Mouse (Mus musculus) neural tube, embryonic 14.5 days (tissue): ENCODE measurements around the gene Zfp583. TPM values are rescaled to one million over a fixed set of nuclear protein-coding genes. Genes with fewer than 3 reads are reported as not detected.
A peak's percentile ranks its signal among the peaks of the same experiment; 100 is the strongest.

Experiments
- ATAC-seq: fragments of 200-750 bp; cut with Nextera tagmentation; 2 replicates; pipeline ENCODE4 v1.8.0; 2017; ENCODE audit warnings: low read depth, mild to moderate bottlenecking, moderate TSS enrichment, moderate library complexity
- H3K27ac ChIP-seq: fragments of 300-500 bp; sonication (generic); 2 replicates; pipeline ENCODE4 v1.5.1; 2014; ENCODE audit warnings: low read depth, mild to moderate bottlenecking, control low read depth, low read length, moderate library complexity, mixed read lengths
- H3K27me3 ChIP-seq: fragments of 300-500 bp; sonication (generic); 2 replicates; pipeline ENCODE4 v1.6.1; 2014; ENCODE audit warnings: low read length; ENCODE audit not compliant: control insufficient read depth, insufficient read depth
- H3K36me3 ChIP-seq: fragments of 300-500 bp; sonication (generic); 2 replicates; pipeline ENCODE4 v1.6.1; 2014; ENCODE audit warnings: low read length, mixed read lengths; ENCODE audit not compliant: control insufficient read depth, insufficient read depth
- H3K4me1 ChIP-seq: fragments of 300-500 bp; sonication (generic); 2 replicates; pipeline ENCODE4 v1.6.1; 2014; ENCODE audit warnings: low read length; ENCODE audit not compliant: control insufficient read depth, insufficient read depth
- H3K4me2 ChIP-seq: fragments of 300-500 bp; sonication (generic); 2 replicates; pipeline ENCODE4 v1.6.1; 2014; ENCODE audit warnings: mild to moderate bottlenecking, low read depth, low read length, control low read depth
- H3K4me3 ChIP-seq: fragments of 300-500 bp; sonication (generic); 2 replicates; pipeline ENCODE4 v1.5.1; 2014; ENCODE audit warnings: low read depth, low read length, control low read depth, mixed read lengths
- H3K9ac ChIP-seq: fragments of 300-500 bp; sonication (generic); replicated peaks from 2 replicates; pipeline ENCODE4 v1.6.1; 2014; ENCODE audit warnings: low read depth, mild to moderate bottlenecking, control low read depth, low read length, mixed read lengths
- H3K9me3 ChIP-seq: fragments of 300-500 bp; sonication (generic); 2 replicates; pipeline ENCODE4 v1.6.1; 2016; ENCODE audit warnings: low read length; ENCODE audit not compliant: control insufficient read depth
- WGBS: fragments of 180-500 bp; shearing (Covaris S2); extraction: QIAGEN DNeasy Blood & Tissue Kit; methylation state at CpG from one replicate; pipeline ENCODE4 v1.1.7; 2014; 5-methylcytosine and 5-hydroxymethylcytosine counted together
- polyA plus RNA-seq: library from polyadenylated mRNA; unstranded; fragments of >200 nt; fragmentation: Nextera tagmentation; extraction: Ambion mirVana; gene quantifications from 2 replicates; pipeline ENCODE4 v1.2.1, GENCODE M21; 2014

The Zfp583 gene
- polyA plus RNA-seq, 1 experiment from 2014 or later = 17.0 TPM

GRCm38 (mm10) chr7:6282749-6283148 is 48.3 kb downstream of the Zfp583 start:
- 0 out of 2 replicates have a peak overlapping the region, but pooled peaks have one; percentile 95 for H3K27ac ChIP-seq
- peak overlapping the region; percentile 58 for H3K4me2 ChIP-seq
- 0% methylated on average over 1 of the region's 1 CpGs for WGBS
- no peak for ATAC-seq
- peak overlapping the region; percentile 55; the same call in 1 of the 2 replicates for H3K9ac ChIP-seq
- no peaks in the 10 kb centered on the region for H3K27me3 ChIP-seq
- H3K4me1 ChIP-seq = peaks cover 7% of the 10 kb centered on the region; the same call in 1 of the 2 replicates
- H3K9me3 ChIP-seq = no peaks in the 10 kb centered on the region
- no peaks in the 10 kb centered on the region for H3K36me3 ChIP-seq
- peak overlapping the region; percentile 52 for H3K4me3 ChIP-seq

- WGBS = 55% methylated on average over 3 of the region's 3 CpGs
- Histone ChIP-seq H3K27me3 (no peaks in the 10 kb centered on the region), H3K9me3 (no peaks in the 10 kb centered on the region)
These were observed 53.2 kb downstream of the Zfp583 start for GRCm38 (mm10) chr7:6277906-6278305.

GRCm38 (mm10) chr7:6265695-6266094 is 65.4 kb downstream of the Zfp583 start:
- Histone ChIP-seq H3K27ac (no peak overlapping the region), H3K27me3 (no peaks in the 10 kb centered on the region), H3K4me2 (no peak overlapping the region), H3K4me1 (no peaks in the 10 kb centered on the region), H3K9me3 (no peaks in the 10 kb centered on the region), H3K9ac (no peak overlapping the region), H3K36me3 (no peaks in the 10 kb centered on the region), H3K4me3 (no peak overlapping the region)
- ATAC-seq = no peak
- WGBS = 75% methylated on average over 8 of the region's 8 CpGs

More at GRCm38 (mm10) chr7:6277906-6278305, 53.2 kb downstream of the Zfp583 start:
- Histone ChIP-seq H3K9ac (no peak overlapping the region), H3K27ac (no peak overlapping the region), H3K4me3 (no peak overlapping the region), H3K4me2 (no peak overlapping the region), H3K36me3 (no peaks in the 10 kb centered on the region), H3K4me1 (0 out of 2 replicates have a peak, but pooled peaks cover 1% of the 10 kb centered on the region)
- no peak for ATAC-seq

Other genes with a start within 250 kb of the Zfp583 start
- 13.7 and 15.4 TPM in 2 replicates for gene Zfp787, start 175.3 kb downstream of the Zfp583 start, polyA plus RNA-seq
- 78.5 and 79.4 TPM in 2 replicates for gene Zfp444, start 159.1 kb downstream of the Zfp583 start, polyA plus RNA-seq
- gene Galp, start 134.2 kb downstream of the Zfp583 start, polyA plus RNA-seq = not detected in 2 replicates
- not detected in 2 replicates for gene Zscan5b, start 109.0 kb downstream of the Zfp583 start, polyA plus RNA-seq
- gene Epp13, start 78.6 kb downstream of the Zfp583 start, polyA plus RNA-seq = not detected in 2 replicates
- gene Zfp667, start 44.7 kb downstream of the Zfp583 start, polyA plus RNA-seq = 18.1 and 19.8 TPM in 2 replicates
- 7.8 and 9.4 TPM in 2 replicates for gene Gm3854, start 12.5 kb upstream of the Zfp583 start, polyA plus RNA-seq
- gene Zfp78, start 32.0 kb upstream of the Zfp583 start, polyA plus RNA-seq = 5.0 and 6.1 TPM in 2 replicates
- 17.8 and 19.7 TPM in 2 replicates for gene Zfp28, start 52.0 kb upstream of the Zfp583 start, polyA plus RNA-seq
- 6.7 and 9.4 TPM in 2 replicates for gene Smim17, start 67.4 kb upstream of the Zfp583 start, polyA plus RNA-seq
- 0.12 TPM in 1 of 2 replicates, not detected in the other for gene Gm20715, start 79.0 kb upstream of the Zfp583 start, polyA plus RNA-seq
- 0.46 and 0.71 TPM in 2 replicates for gene Olfr1344, start 107.4 kb upstream of the Zfp583 start, polyA plus RNA-seq
- gene Olfr1336, start 124.9 kb upstream of the Zfp583 start, polyA plus RNA-seq = 0.03 TPM in 1 of 2 replicates, not detected in the other
- not detected in 2 replicates for gene Olfr1346, start 135.8 kb upstream of the Zfp583 start, polyA plus RNA-seq
- gene Olfr5, start 155.7 kb upstream of the Zfp583 start, polyA plus RNA-seq = not detected in 2 replicates
- not detected in 2 replicates for gene Olfr1347, start 168.5 kb upstream of the Zfp583 start, polyA plus RNA-seq
- gene Olfr1348, start 177.5 kb upstream of the Zfp583 start, polyA plus RNA-seq = not detected in 2 replicates
- not detected in 2 replicates for gene Olfr1349, start 191.7 kb upstream of the Zfp583 start, polyA plus RNA-seq
- not detected in 2 replicates for gene Olfr1350, start 233.6 kb upstream of the Zfp583 start, polyA plus RNA-seq